Mouse (Mus musculus): ENCODE measurements at regions not wholly inside any gene's neighbourhood (a gene's known extent, or its start where the extent isn't known, plus 50 kb on each side); places are given as distances from the start of the nearest gene placed in this dataset.

- ATAC-seq (ENCODE audit: low FRiP score, low TSS enrichment), result no peak
- Histone ChIP-seq H3K36me3 (ENCODE audit: control insufficient read depth, insufficient read depth, low read length) (no peaks in the 10 kb centered on the region), H3K9me3 (ENCODE audit: control insufficient read depth, low read length) (no peaks in the 10 kb centered on the region), H3K27ac (ENCODE audit: low read depth, low read length) (no peak overlapping the region), H3K27me3 (ENCODE audit: control insufficient read depth, insufficient read depth, low read length) (no peaks in the 10 kb centered on the region), H3K4me1 (ENCODE audit: control insufficient read depth, insufficient read depth, low read length) (no peaks in the 10 kb centered on the region), H3K4me2 (replicated peaks; ENCODE audit: low read depth, low read length) (no peak overlapping the region), H3K9ac (ENCODE audit: low read depth, low read length) (no peak overlapping the region), H3K4me3 (ENCODE audit: low read length) (no peak overlapping the region)
- 42% methylated on average over 2 of the region's 2 CpGs for WGBS
Measured at GRCm38 (mm10) chr16:25478300-25478699, 191.7 kb downstream of the Tprg start.

- no peak overlapping the region for H3K4me2 ChIP-seq (replicated peaks; ENCODE audit: low read depth, low read length)
- no peaks in the 10 kb centered on the region for H3K4me1 ChIP-seq (ENCODE audit: control insufficient read depth, insufficient read depth, low read length)
- H3K36me3 ChIP-seq (ENCODE audit: control insufficient read depth, insufficient read depth, low read length), result no peaks in the 10 kb centered on the region
- H3K9ac ChIP-seq (ENCODE audit: low read depth, low read length), result no peak overlapping the region
- ATAC-seq (ENCODE audit: low FRiP score, low TSS enrichment), result no peak
- 70% methylated on average over 5 of the region's 5 CpGs for WGBS
- no peaks in the 10 kb centered on the region for H3K9me3 ChIP-seq (ENCODE audit: control insufficient read depth, low read length)
- H3K27ac ChIP-seq (ENCODE audit: low read depth, low read length), result no peak overlapping the region
- H3K27me3 ChIP-seq (ENCODE audit: control insufficient read depth, insufficient read depth, low read length), result no peaks in the 10 kb centered on the region
- no peak overlapping the region for H3K4me3 ChIP-seq (ENCODE audit: low read length)
Measured at GRCm38 (mm10) chr16:25483831-25484254, 197.2 kb downstream of the Tprg start.

- no peak overlapping the region for H3K4me3 ChIP-seq (ENCODE audit: low read length)
- no peak overlapping the region for H3K27ac ChIP-seq (ENCODE audit: low read depth, low read length)
- WGBS, result 85% methylated on average over 9 of the region's 9 CpGs
- no peaks in the 10 kb centered on the region for H3K9me3 ChIP-seq (ENCODE audit: control insufficient read depth, low read length)
- H3K4me2 ChIP-seq (replicated peaks; ENCODE audit: low read depth, low read length), result no peak overlapping the region
- H3K4me1 ChIP-seq (ENCODE audit: control insufficient read depth, insufficient read depth, low read length), result no peaks in the 10 kb centered on the region
- H3K9ac ChIP-seq (ENCODE audit: low read depth, low read length), result no peak overlapping the region
- no peaks in the 10 kb centered on the region for H3K36me3 ChIP-seq (ENCODE audit: control insufficient read depth, insufficient read depth, low read length)
- no peak for ATAC-seq (ENCODE audit: low FRiP score, low TSS enrichment)
- H3K27me3 ChIP-seq (ENCODE audit: control insufficient read depth, insufficient read depth, low read length), result no peaks in the 10 kb centered on the region
Measured at GRCm38 (mm10) chr16:25485007-25485406, 198.4 kb downstream of the Tprg start.

- H3K27ac ChIP-seq (ENCODE audit: low read depth, low read length), result no peak overlapping the region
- no peaks in the 10 kb centered on the region for H3K9me3 ChIP-seq (ENCODE audit: control insufficient read depth, low read length)
- H3K4me1 ChIP-seq (ENCODE audit: control insufficient read depth, insufficient read depth, low read length), result no peaks in the 10 kb centered on the region
- WGBS, result 82% methylated on average over 4 of the region's 4 CpGs
- H3K4me2 ChIP-seq (replicated peaks; ENCODE audit: low read depth, low read length), result no peak overlapping the region
- H3K4me3 ChIP-seq (ENCODE audit: low read length), result no peak overlapping the region
- no peak for ATAC-seq (ENCODE audit: low FRiP score, low TSS enrichment)
- no peaks in the 10 kb centered on the region for H3K27me3 ChIP-seq (ENCODE audit: control insufficient read depth, insufficient read depth, low read length)
- H3K9ac ChIP-seq (ENCODE audit: low read depth, low read length), result no peak overlapping the region
- H3K36me3 ChIP-seq (ENCODE audit: control insufficient read depth, insufficient read depth, low read length), result no peaks in the 10 kb centered on the region
Measured at GRCm38 (mm10) chr16:25486477-25487094, 197.0 kb upstream of the Trp63 start.

- Histone ChIP-seq H3K9me3 (ENCODE audit: control insufficient read depth, low read length) (no peaks in the 10 kb centered on the region), H3K27ac (ENCODE audit: low read depth, low read length) (no peak overlapping the region), H3K9ac (ENCODE audit: low read depth, low read length) (no peak overlapping the region), H3K27me3 (ENCODE audit: control insufficient read depth, insufficient read depth, low read length) (no peaks in the 10 kb centered on the region), H3K36me3 (ENCODE audit: control insufficient read depth, insufficient read depth, low read length) (no peaks in the 10 kb centered on the region), H3K4me1 (ENCODE audit: control insufficient read depth, insufficient read depth, low read length) (no peaks in the 10 kb centered on the region), H3K4me3 (ENCODE audit: low read length) (no peak overlapping the region), H3K4me2 (replicated peaks; ENCODE audit: low read depth, low read length) (no peak overlapping the region)
- WGBS, result 89% methylated on average over 3 of the region's 3 CpGs
- ATAC-seq (ENCODE audit: low FRiP score, low TSS enrichment), result no peak
Measured at GRCm38 (mm10) chr16:25490847-25491246, 192.7 kb upstream of the Trp63 start.

GRCm38 (mm10) chr16:25494153-25494552 lies 189.4 kb upstream of the Trp63 start:
- no peak overlapping the region for H3K4me2 ChIP-seq (replicated peaks; ENCODE audit: low read depth, low read length)
- H3K27ac ChIP-seq (ENCODE audit: low read depth, low read length), result no peak overlapping the region
- no peak for ATAC-seq (ENCODE audit: low FRiP score, low TSS enrichment)
- no peaks in the 10 kb centered on the region for H3K36me3 ChIP-seq (ENCODE audit: control insufficient read depth, insufficient read depth, low read length)
- no peaks in the 10 kb centered on the region for H3K4me1 ChIP-seq (ENCODE audit: control insufficient read depth, insufficient read depth, low read length)
- no peak overlapping the region for H3K4me3 ChIP-seq (ENCODE audit: low read length)
- H3K9me3 ChIP-seq (ENCODE audit: control insufficient read depth, low read length), result no peaks in the 10 kb centered on the region
- H3K27me3 ChIP-seq (ENCODE audit: control insufficient read depth, insufficient read depth, low read length), result no peaks in the 10 kb centered on the region
- H3K9ac ChIP-seq (ENCODE audit: low read depth, low read length), result no peak overlapping the region
- 91% methylated on average over 3 of the region's 3 CpGs for WGBS

- Histone ChIP-seq H3K9me3 (ENCODE audit: control insufficient read depth, low read length) (no peaks in the 10 kb centered on the region), H3K27me3 (ENCODE audit: control insufficient read depth, insufficient read depth, low read length) (no peaks in the 10 kb centered on the region), H3K27ac (ENCODE audit: low read depth, low read length) (no peak overlapping the region), H3K36me3 (ENCODE audit: control insufficient read depth, insufficient read depth, low read length) (no peaks in the 10 kb centered on the region), H3K4me3 (ENCODE audit: low read length) (no peak overlapping the region), H3K4me1 (ENCODE audit: control insufficient read depth, insufficient read depth, low read length) (no peaks in the 10 kb centered on the region), H3K4me2 (replicated peaks; ENCODE audit: low read depth, low read length) (no peak overlapping the region), H3K9ac (ENCODE audit: low read depth, low read length) (no peak overlapping the region)
- no peak for ATAC-seq (ENCODE audit: low FRiP score, low TSS enrichment)
- 90% methylated on average over 2 of the region's 2 CpGs for WGBS
Measured at GRCm38 (mm10) chr16:25495586-25496196, 187.9 kb upstream of the Trp63 start.

- Histone ChIP-seq H3K9ac (ENCODE audit: low read depth, low read length) (no peak overlapping the region), H3K4me1 (ENCODE audit: control insufficient read depth, insufficient read depth, low read length) (no peaks in the 10 kb centered on the region), H3K27ac (ENCODE audit: low read depth, low read length) (no peak overlapping the region), H3K9me3 (ENCODE audit: control insufficient read depth, low read length) (no peaks in the 10 kb centered on the region), H3K4me2 (replicated peaks; ENCODE audit: low read depth, low read length) (no peak overlapping the region), H3K27me3 (ENCODE audit: control insufficient read depth, insufficient read depth, low read length) (no peaks in the 10 kb centered on the region), H3K36me3 (ENCODE audit: control insufficient read depth, insufficient read depth, low read length) (no peaks in the 10 kb centered on the region), H3K4me3 (ENCODE audit: low read length) (no peak overlapping the region)
- WGBS, result 21% methylated on average over 3 of the region's 3 CpGs
- ATAC-seq (ENCODE audit: low FRiP score, low TSS enrichment), result peak; percentile 57; the same call in 1 of the 2 replicates
Measured at GRCm38 (mm10) chr16:25504829-25505228, 178.7 kb upstream of the Trp63 start.

GRCm38 (mm10) chr16:25517114-25517868 lies 166.3 kb upstream of the Trp63 start:
- H3K4me2 ChIP-seq (replicated peaks; ENCODE audit: low read depth, low read length), result no peak overlapping the region
- H3K9ac ChIP-seq (ENCODE audit: low read depth, low read length), result no peak overlapping the region
- no peak overlapping the region for H3K4me3 ChIP-seq (ENCODE audit: low read length)
- no peaks in the 10 kb centered on the region for H3K4me1 ChIP-seq (ENCODE audit: control insufficient read depth, insufficient read depth, low read length)
- no peaks in the 10 kb centered on the region for H3K27me3 ChIP-seq (ENCODE audit: control insufficient read depth, insufficient read depth, low read length)
- H3K36me3 ChIP-seq (ENCODE audit: control insufficient read depth, insufficient read depth, low read length), result no peaks in the 10 kb centered on the region
- 73% methylated on average over 4 of the region's 7 CpGs for WGBS
- ATAC-seq (ENCODE audit: low FRiP score, low TSS enrichment), result no peak
- H3K27ac ChIP-seq (ENCODE audit: low read depth, low read length), result no peak overlapping the region
- no peaks in the 10 kb centered on the region for H3K9me3 ChIP-seq (ENCODE audit: control insufficient read depth, low read length)
